Mouse (Mus musculus) liver, embryonic 14.5 days (tissue): ENCODE data around the gene Acvrl1. TPM values are rescaled to one million over a fixed set of nuclear protein-coding genes. Genes with fewer than 3 reads are reported as not detected.

Experiments used
- ATAC-seq: fragments of 200-750 bp; cut with Nextera tagmentation; 2 replicates; pipeline ENCODE4 v1.8.0; 2017; ENCODE audit warnings: moderate number of reproducible peaks, mild to moderate bottlenecking, moderate library complexity; ENCODE audit not compliant: insufficient read depth
- DNase-seq, 3 experiments: peaks; one replicate each; pipeline ENCODE4 v3.0.0-alpha.2; 2012 to 2013; ENCODE audit warnings: low read depth in 3 of 3, low spot score in 3 of 3
- H3K27ac ChIP-seq: fragments of 300-500 bp; sonication (generic); 2 replicates; pipeline ENCODE4 v1.5.1; 2014; ENCODE audit warnings: moderate library complexity, mild to moderate bottlenecking, control low read depth, inconsistent platforms
- H3K27me3 ChIP-seq: fragments of 300-500 bp; sonication (generic); 2 replicates; pipeline ENCODE4 v1.6.1; 2014; ENCODE audit warnings: mild to moderate bottlenecking, low read length, moderate library complexity; ENCODE audit not compliant: control insufficient read depth, insufficient read depth
- H3K36me3 ChIP-seq: fragments of 300-500 bp; sonication (generic); replicated peaks from 2 replicates; pipeline ENCODE4 v1.6.1; 2014; ENCODE audit warnings: low read depth; ENCODE audit not compliant: control insufficient read depth, insufficient read depth
- H3K4me1 ChIP-seq, 2 experiments: fragments of 200-500 bp in 1 of 2; fragments of 300-500 bp in 1 of 2; sonication (generic) in 1 of 2; replicated peaks; 2 replicates each; pipeline ENCODE4 v1.6.1; 2012 to 2014; ENCODE audit warnings: antibody characterized with exemption in 1 of 2, inconsistent platforms in 1 of 2, low read length in 1 of 2; ENCODE audit not compliant: control insufficient read depth in 2 of 2, insufficient read depth in 2 of 2
- H3K4me2 ChIP-seq: fragments of 300-500 bp; sonication (generic); 2 replicates; pipeline ENCODE4 v1.6.1; 2014; ENCODE audit warnings: low read depth, mild to moderate bottlenecking, control low read depth, moderate library complexity
- H3K4me3 ChIP-seq, 2 experiments: fragments of 200-500 bp in 1 of 2; fragments of 300-500 bp in 1 of 2; sonication (generic) in 1 of 2; 2 replicates each; pipeline ENCODE4 v1.5.1; 2012 to 2014; ENCODE audit warnings: low read depth in 2 of 2, low read length in 2 of 2, mild to moderate bottlenecking in 2 of 2, control low read depth in 1 of 2, inconsistent platforms in 1 of 2, moderate library complexity in 1 of 2; ENCODE audit not compliant: insufficient read depth in 1 of 2
- H3K9ac ChIP-seq: fragments of 300-500 bp; sonication (generic); replicated peaks from 2 replicates; pipeline ENCODE4 v1.6.1; 2014; ENCODE audit warnings: mild to moderate bottlenecking, control low read depth, moderate library complexity
- H3K9me3 ChIP-seq: fragments of 300-500 bp; sonication (generic); 2 replicates; pipeline ENCODE4 v1.6.1; 2016; ENCODE audit warnings: low read length, mixed read lengths; ENCODE audit not compliant: control insufficient read depth
- CTCF ChIP-seq: IDR thresholded peaks from 2 replicates; pipeline ENCODE4 v1.5.1; 2016; ENCODE audit warnings: antibody characterized with exemption, low read depth, control low read depth
- EP300 ChIP-seq: IDR thresholded peaks from 2 replicates; pipeline ENCODE4 v1.6.1; 2016; ENCODE audit warnings: antibody characterized with exemption, low read depth
- WGBS: fragments of 180-500 bp; shearing (Covaris S2); extraction: QIAGEN DNeasy Blood & Tissue Kit; methylation state at CpG from one replicate; pipeline ENCODE4 v1.1.7; 2014; ENCODE audit not compliant: insufficient replicate concordance; 5-methylcytosine and 5-hydroxymethylcytosine counted together
- polyA plus RNA-seq, 2 experiments: library from polyadenylated mRNA; depleted of rRNA in 1 of 2; stranded (reverse) in 1 of 2; unstranded in 1 of 2; fragments of >200 nt; fragmentation: Nextera tagmentation in 1 of 2; extraction: Ambion mirVana in 1 of 2; gene quantifications; 2 replicates each; pipeline versions ENCODE4 v1.2.1 to v1.2.3; 2012 to 2014

The Acvrl1 gene
- polyA plus RNA-seq, 2 experiments: 1.1 to 1.3 TPM

GRCm38 (mm10) chr15:101144779-101145178, 16.5 kb downstream of the Acvrl1 start:
- no peak overlapping the region for H3K27ac ChIP-seq
- no peaks in the 10 kb centered on the region for H3K9me3 ChIP-seq
- no peak for ATAC-seq
- WGBS: 52% methylated on average over 8 of the region's 8 CpGs
- TF ChIP-seq EP300: no peak
- no peak for TF ChIP-seq CTCF
- peak overlapping the region; percentile 30 for H3K4me2 ChIP-seq
- no peaks in the 10 kb centered on the region for H3K36me3 ChIP-seq
- no peaks in the 10 kb centered on the region; the same call in 1 of the 2 replicates for H3K27me3 ChIP-seq
- H3K9ac ChIP-seq: no peak overlapping the region; the same call in 1 of the 2 replicates
- DNase-seq: no peak
- peaks cover 12 to 33% of the 10 kb centered on the region in 2 experiments for H3K4me1 ChIP-seq
- no peak overlapping the region for H3K4me3 ChIP-seq

- ATAC-seq (peak; percentile 82), DNase-seq (peak; percentile 44 to 72 (median 67))
- Histone ChIP-seq H3K4me3 (no peak overlapping the region), H3K9me3 (no peaks in the 10 kb centered on the region), H3K4me1 (peaks cover 9 to 28% of the 10 kb centered on the region in 2 experiments), H3K4me2 (peak overlapping the region; percentile 30), H3K27ac (no peak overlapping the region), H3K27me3 (no peaks in the 10 kb centered on the region; the same call in 1 of the 2 replicates), H3K36me3 (no peaks in the 10 kb centered on the region), H3K9ac (no peak overlapping the region)
- 4% methylated on average over 19 of the region's 19 CpGs for WGBS
- TF ChIP-seq EP300 (no peak), CTCF (peak; percentile 96)
Measured at GRCm38 (mm10) chr15:101145424-101146099, 17.2 kb downstream of the Acvrl1 start.

GRCm38 (mm10) chr15:101146100-101146965, 18.0 kb downstream of the Acvrl1 start:
- ATAC-seq (no peak), DNase-seq (no peak)
- H3K4me3 ChIP-seq: no peak overlapping the region
- no peak overlapping the region for H3K9ac ChIP-seq
- peaks cover 9 to 23% of the 10 kb centered on the region in 2 experiments for H3K4me1 ChIP-seq
- no peaks in the 10 kb centered on the region for H3K36me3 ChIP-seq
- no peak overlapping the region for H3K27ac ChIP-seq
- TF ChIP-seq EP300: no peak
- TF ChIP-seq CTCF: no peak
- WGBS: 18% methylated on average over 15 of the region's 15 CpGs
- H3K4me2 ChIP-seq: peak overlapping the region; percentile 30
- H3K27me3 ChIP-seq: no peaks in the 10 kb centered on the region; the same call in 1 of the 2 replicates
- no peaks in the 10 kb centered on the region for H3K9me3 ChIP-seq

- no peak overlapping the region for H3K27ac ChIP-seq
- H3K4me1 ChIP-seq: peaks cover 9 to 21% of the 10 kb centered on the region in 2 experiments
- WGBS: 9% methylated on average over 16 of the region's 16 CpGs
- no peaks in the 10 kb centered on the region for H3K36me3 ChIP-seq
- DNase-seq: no peak
- H3K4me2 ChIP-seq: peak overlapping the region; percentile 18
- H3K27me3 ChIP-seq: no peaks in the 10 kb centered on the region; the same call in 1 of the 2 replicates
- H3K4me3 ChIP-seq: no peak overlapping the region
- TF ChIP-seq EP300 (no peak), CTCF (no peak)
- no peaks in the 10 kb centered on the region for H3K9me3 ChIP-seq
- no peak overlapping the region for H3K9ac ChIP-seq
- ATAC-seq: no peak
Measured at GRCm38 (mm10) chr15:101147115-101147909, 19.0 kb downstream of the Acvrl1 start.
